Mouse (Mus musculus) kidney, embryonic 15.5 days (tissue): ENCODE data around the gene Cbfa2t2. TPM values are rescaled to one million over a fixed set of nuclear protein-coding genes. Genes with fewer than 3 reads are reported as not detected.
A peak's percentile ranks its signal among the peaks of the same experiment; 100 is the strongest.

ENCODE experiments used
- ATAC-seq: fragments of 200-750 bp; cut with Nextera tagmentation; replicated peaks from 2 replicates; pipeline ENCODE4 v1.8.0; 2017; ENCODE audit warnings: moderate TSS enrichment; ENCODE audit not compliant: low FRiP score
- H3K27ac ChIP-seq: fragments of 300-500 bp; sonication (generic); 2 replicates; pipeline ENCODE4 v1.5.1; 2015; ENCODE audit warnings: mild to moderate bottlenecking, inconsistent platforms
- H3K27me3 ChIP-seq: fragments of 300-500 bp; sonication (generic); 2 replicates; pipeline ENCODE4 v1.6.1; 2015; ENCODE audit warnings: inconsistent platforms
- H3K36me3 ChIP-seq: fragments of 300-500 bp; sonication (generic); 2 replicates; pipeline ENCODE4 v1.6.1; 2015; ENCODE audit warnings: inconsistent platforms
- H3K4me1 ChIP-seq: fragments of 300-500 bp; sonication (generic); 2 replicates; pipeline ENCODE4 v1.6.1; 2015; ENCODE audit warnings: inconsistent platforms
- H3K4me2 ChIP-seq: fragments of 300-500 bp; sonication (generic); 2 replicates; pipeline ENCODE4 v1.6.1; 2015; ENCODE audit warnings: moderate library complexity, mild to moderate bottlenecking, inconsistent platforms
- H3K4me3 ChIP-seq: fragments of 300-500 bp; sonication (generic); replicated peaks from 2 replicates; pipeline ENCODE4 v1.5.1; 2015; ENCODE audit warnings: mild to moderate bottlenecking, inconsistent platforms
- H3K9ac ChIP-seq: fragments of 300-500 bp; sonication (generic); 2 replicates; pipeline ENCODE4 v1.6.1; 2015; ENCODE audit warnings: mild to moderate bottlenecking, inconsistent platforms
- H3K9me3 ChIP-seq: fragments of 300-500 bp; sonication (generic); replicated peaks from 2 replicates; pipeline ENCODE4 v1.6.1; 2016; ENCODE audit warnings: inconsistent platforms
- WGBS: fragments of 180-500 bp; shearing (Covaris S2); methylation state at CpG from one replicate; pipeline ENCODE4 v1.1.7; 2015; ENCODE audit warnings: mixed read lengths; 5-methylcytosine and 5-hydroxymethylcytosine counted together
- polyA plus RNA-seq: library from polyadenylated mRNA; unstranded; fragments of >200 nt; fragmentation: Nextera tagmentation; extraction: Ambion mirVana; gene quantifications from 2 replicates; pipeline ENCODE4 v1.2.1, GENCODE M21; 2015

Cbfa2t2 gene
- polyA plus RNA-seq, 1 experiment from 2014 or later: 46.0 TPM

DNA sequence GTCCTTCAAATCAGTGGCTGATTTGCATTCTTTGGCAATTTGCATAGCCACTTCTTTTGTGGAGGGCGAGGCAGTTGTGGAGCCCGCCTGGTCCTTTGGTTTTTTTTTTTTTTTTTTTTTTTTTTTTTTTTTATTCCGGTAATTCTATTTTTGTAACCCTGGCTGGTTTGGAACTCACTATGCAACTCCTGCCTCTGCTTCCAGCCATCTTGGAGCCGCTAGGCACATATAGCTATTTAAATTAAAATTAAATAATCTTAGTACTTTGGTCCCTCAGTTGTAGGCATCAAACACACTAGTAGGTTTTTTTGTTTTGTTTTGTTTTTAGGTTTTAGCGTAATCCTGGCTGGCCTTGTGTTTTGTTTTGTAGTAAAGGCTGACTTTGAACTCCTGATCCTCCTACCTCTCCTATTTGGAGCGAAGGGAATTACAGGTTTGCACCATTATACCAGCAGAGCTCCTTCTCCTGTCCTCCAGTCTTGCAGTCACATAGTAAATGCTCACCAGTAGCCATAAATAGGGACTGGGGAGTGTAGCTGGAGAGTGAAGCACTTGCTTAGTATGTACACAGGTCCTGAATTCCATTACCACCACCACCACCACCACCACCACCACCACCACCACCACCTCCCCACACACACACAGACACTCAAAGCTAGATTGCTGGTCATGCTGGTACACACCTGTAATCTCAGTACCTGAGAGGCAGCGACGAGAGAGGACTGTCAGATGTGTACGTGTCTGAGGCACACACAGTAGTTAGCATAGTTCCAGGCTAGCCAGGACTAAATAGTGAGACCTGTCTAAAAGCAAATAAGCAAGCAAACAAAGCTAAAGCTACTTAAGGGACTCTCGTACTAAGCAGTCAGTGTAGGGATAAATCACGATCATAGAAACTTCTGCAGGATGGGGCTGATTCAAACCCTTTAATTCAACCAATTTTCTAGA is 9.1 kb upstream of the Cbfa2t2 start:
- Histone ChIP-seq H3K9me3 (peaks cover 3% of the 10 kb centered on the region; the same call in 1 of the 2 replicates), H3K4me1 (peaks cover 20% of the 10 kb centered on the region), H3K4me2 (peak overlapping the region; percentile 78), H3K4me3 (peak overlapping the region; percentile 49), H3K36me3 (no peaks in the 10 kb centered on the region), H3K27ac (peak overlapping the region; percentile 82), H3K27me3 (no peaks in the 10 kb centered on the region), H3K9ac (peak overlapping the region; percentile 52)
- no peak for ATAC-seq
- WGBS: 45% methylated on average over 11 of the region's 11 CpGs

GRCm38 (mm10) chr2:154427853-154428360 is 8.4 kb upstream of the Cbfa2t2 start:
- H3K4me2 ChIP-seq: peak overlapping the region; percentile 78
- no peaks in the 10 kb centered on the region for H3K36me3 ChIP-seq
- peak; percentile 80 for ATAC-seq
- no peak overlapping the region for H3K9ac ChIP-seq
- WGBS: 15% methylated on average over 17 of the region's 17 CpGs
- peaks cover 3% of the 10 kb centered on the region; the same call in 1 of the 2 replicates for H3K9me3 ChIP-seq
- peaks cover 20% of the 10 kb centered on the region for H3K4me1 ChIP-seq
- H3K27me3 ChIP-seq: no peaks in the 10 kb centered on the region
- peak overlapping the region; percentile 6; the same call in 1 of the 2 replicates for H3K4me3 ChIP-seq
- H3K27ac ChIP-seq: peak overlapping the region; percentile 82

DNA sequence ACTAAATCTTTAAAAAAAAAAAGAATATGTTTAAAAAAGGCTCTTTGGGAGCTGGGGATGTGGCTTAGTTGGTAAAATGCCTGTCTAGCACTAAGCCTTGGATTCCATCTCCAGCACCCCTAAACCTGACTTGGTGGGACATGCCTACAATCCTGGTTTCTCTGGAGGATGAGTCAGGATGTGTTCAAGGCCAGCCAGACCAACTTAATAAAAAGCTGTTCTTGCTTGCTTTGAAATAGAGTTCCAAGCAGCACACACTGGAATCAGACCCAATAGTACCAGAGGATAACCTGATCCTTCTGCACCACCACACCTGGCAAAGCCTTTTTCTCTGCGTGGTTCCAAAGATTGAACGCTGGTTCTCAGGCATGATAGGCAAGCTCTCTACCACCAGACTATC is 5.7 kb upstream of the Cbfa2t2 start:
- Histone ChIP-seq H3K4me2 (no peak overlapping the region), H3K36me3 (no peaks in the 10 kb centered on the region), H3K27me3 (no peaks in the 10 kb centered on the region), H3K4me1 (peaks cover 24% of the 10 kb centered on the region), H3K4me3 (no peak overlapping the region), H3K27ac (no peak overlapping the region), H3K9me3 (peaks cover 1% of the 10 kb centered on the region; the same call in 1 of the 2 replicates), H3K9ac (no peak overlapping the region)
- 98% methylated on average over 2 of the region's 2 CpGs for WGBS
- ATAC-seq: no peak

DNA sequence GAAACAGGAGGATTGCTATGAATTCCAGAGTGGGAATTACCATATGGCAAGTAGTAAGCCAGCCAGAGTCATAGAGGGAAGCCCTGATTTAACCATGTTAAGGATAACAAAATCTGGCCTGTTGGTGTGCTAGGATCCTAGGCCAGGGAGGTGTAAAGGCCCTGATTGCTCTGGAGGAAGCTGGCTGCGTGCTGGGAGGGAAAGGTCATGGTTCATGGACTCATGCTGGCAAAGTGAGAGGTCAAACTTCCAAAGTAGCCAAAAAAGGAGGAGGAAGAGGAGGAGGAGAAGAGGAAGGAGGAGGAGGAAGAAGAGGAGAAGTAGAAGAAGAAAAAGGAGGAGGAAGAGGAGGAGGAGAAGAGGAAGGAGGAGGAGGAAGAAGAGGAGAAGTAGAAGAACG is 3.6 kb upstream of the Cbfa2t2 start:
- H3K27ac ChIP-seq: no peak overlapping the region
- 60% methylated on average over 2 of the region's 2 CpGs for WGBS
- ATAC-seq: no peak

GRCm38 (mm10) chr2:154433391-154433790 is 2.9 kb upstream of the Cbfa2t2 start:
- Histone ChIP-seq H3K4me2 (no peak overlapping the region), H3K9me3 (no peaks in the 10 kb centered on the region), H3K36me3 (no peaks in the 10 kb centered on the region), H3K4me3 (no peak overlapping the region), H3K27ac (no peak overlapping the region), H3K27me3 (no peaks in the 10 kb centered on the region), H3K4me1 (peaks cover 17% of the 10 kb centered on the region), H3K9ac (no peak overlapping the region)
- ATAC-seq: no peak
- 57% methylated on average over 3 of the region's 3 CpGs for WGBS

More for the DNA sequence above, 3.6 kb upstream of the Cbfa2t2 start:
- Histone ChIP-seq H3K4me3 (no peak overlapping the region), H3K9ac (no peak overlapping the region), H3K4me1 (peaks cover 16% of the 10 kb centered on the region), H3K9me3 (no peaks in the 10 kb centered on the region), H3K36me3 (no peaks in the 10 kb centered on the region), H3K4me2 (no peak overlapping the region), H3K27me3 (no peaks in the 10 kb centered on the region)

- WGBS: 91% methylated on average over 7 of the region's 7 CpGs
Observed at GRCm38 (mm10) chr2:154434690-154435089, 1.6 kb upstream of the Cbfa2t2 start.

DNA sequence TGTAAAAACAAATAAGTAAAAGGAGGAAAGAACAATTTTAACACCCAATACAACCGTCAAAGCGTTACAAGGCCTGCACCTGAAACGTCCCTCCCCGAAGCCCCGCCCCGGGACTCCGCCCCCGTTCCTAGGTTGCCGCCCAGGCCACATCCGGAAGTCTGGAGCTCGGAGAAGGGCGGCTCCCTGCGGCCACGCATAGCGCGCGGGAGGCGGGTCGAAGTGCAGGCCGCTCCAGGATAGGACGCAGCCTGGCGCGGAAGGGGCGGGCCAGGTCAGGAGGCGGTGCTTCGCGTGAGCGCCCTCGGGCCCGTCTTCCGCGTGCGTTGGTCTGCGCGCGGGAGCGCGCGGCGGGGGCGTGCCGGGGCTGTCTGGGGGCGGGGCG is 214 bp upstream of the Cbfa2t2 start:
- under 1% methylated on average over 44 of the region's 44 CpGs for WGBS
- Histone ChIP-seq H3K27me3 (no peaks in the 10 kb centered on the region), H3K4me1 (peaks cover 27% of the 10 kb centered on the region), H3K36me3 (no peaks in the 10 kb centered on the region), H3K4me3 (peak overlapping the region; percentile 82), H3K9ac (peak overlapping the region; percentile 89; the same call in 1 of the 2 replicates), H3K9me3 (no peaks in the 10 kb centered on the region), H3K27ac (peak overlapping the region; percentile 96), H3K4me2 (peak overlapping the region; percentile 61)
- peak; percentile 100 for ATAC-seq

More at GRCm38 (mm10) chr2:154434690-154435089, 1.6 kb upstream of the Cbfa2t2 start:
- Histone ChIP-seq H3K27ac (no peak overlapping the region), H3K9me3 (no peaks in the 10 kb centered on the region), H3K27me3 (no peaks in the 10 kb centered on the region), H3K36me3 (no peaks in the 10 kb centered on the region), H3K9ac (no peak overlapping the region), H3K4me2 (no peak overlapping the region), H3K4me3 (no peak overlapping the region), H3K4me1 (peaks cover 26% of the 10 kb centered on the region)
- no peak for ATAC-seq

DNA sequence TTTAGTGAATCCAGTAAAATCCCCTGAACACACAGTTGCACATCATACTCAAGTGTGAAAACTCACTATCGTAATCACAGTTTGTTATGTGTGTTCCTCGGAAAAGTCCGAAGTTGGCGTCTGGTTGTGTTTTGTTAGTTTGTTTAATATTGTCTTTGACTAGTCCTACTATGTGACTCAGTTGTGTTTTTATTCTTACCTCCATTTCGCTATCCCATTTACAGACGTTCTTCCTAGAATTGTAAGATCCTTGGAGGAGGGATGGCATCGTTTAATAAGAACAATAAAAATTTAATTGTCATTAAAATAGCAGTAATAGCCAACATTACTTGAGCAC is 878 bp downstream of the Cbfa2t2 start:
- Histone ChIP-seq H3K27me3 (no peaks in the 10 kb centered on the region), H3K9me3 (no peaks in the 10 kb centered on the region), H3K4me1 (peaks cover 27% of the 10 kb centered on the region), H3K9ac (peak overlapping the region; percentile 89), H3K36me3 (no peaks in the 10 kb centered on the region; the same call in 1 of the 2 replicates), H3K4me2 (peak overlapping the region; percentile 61), H3K27ac (peak overlapping the region; percentile 96), H3K4me3 (peak overlapping the region; percentile 82)
- WGBS: 12% methylated on average over 7 of the region's 7 CpGs
- no peak for ATAC-seq

GRCm38 (mm10) chr2:154440453-154440852 is 4.2 kb downstream of the Cbfa2t2 start:
- Histone ChIP-seq H3K27ac (no peak overlapping the region), H3K9ac (no peak overlapping the region), H3K36me3 (peaks cover 7% of the 10 kb centered on the region; the same call in 1 of the 2 replicates), H3K9me3 (no peaks in the 10 kb centered on the region), H3K27me3 (no peaks in the 10 kb centered on the region), H3K4me3 (no peak overlapping the region), H3K4me1 (peaks cover 23% of the 10 kb centered on the region), H3K4me2 (no peak overlapping the region)
- no peak for ATAC-seq

- WGBS: 98% methylated on average over 8 of the region's 8 CpGs
- ATAC-seq: no peak
- H3K9ac ChIP-seq: no peak overlapping the region
- no peak overlapping the region for H3K27ac ChIP-seq
- H3K36me3 ChIP-seq: peaks cover 15% of the 10 kb centered on the region
- no peaks in the 10 kb centered on the region for H3K27me3 ChIP-seq
- no peak overlapping the region for H3K4me2 ChIP-seq
- H3K4me1 ChIP-seq: no peaks in the 10 kb centered on the region
- H3K9me3 ChIP-seq: no peaks in the 10 kb centered on the region
- H3K4me3 ChIP-seq: no peak overlapping the region
Observed at GRCm38 (mm10) chr2:154447821-154448220, 11.5 kb downstream of the Cbfa2t2 start.

DNA sequence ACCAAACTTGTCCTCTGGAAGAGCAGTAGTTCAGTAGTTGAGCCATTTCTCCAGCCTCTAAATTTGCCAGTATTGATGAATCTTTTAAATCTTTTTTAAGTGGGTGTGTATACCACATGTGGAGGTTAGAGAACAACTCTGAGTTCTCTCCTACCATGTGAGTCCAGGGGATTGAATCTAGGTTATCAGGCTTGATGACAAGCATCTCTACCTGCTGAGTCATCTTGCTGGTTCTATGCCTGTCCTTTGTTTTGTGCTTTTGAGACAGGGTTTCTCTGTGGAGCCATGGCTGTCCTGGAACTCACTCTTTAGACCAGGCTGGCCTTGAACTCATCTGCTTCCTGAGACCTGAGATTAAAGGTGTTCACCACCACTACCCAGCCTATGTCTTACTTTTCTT is 12.4 kb downstream of the Cbfa2t2 start:
- Histone ChIP-seq H3K9ac (no peak overlapping the region), H3K27ac (no peak overlapping the region), H3K9me3 (no peaks in the 10 kb centered on the region), H3K27me3 (no peaks in the 10 kb centered on the region), H3K4me1 (no peaks in the 10 kb centered on the region), H3K36me3 (peaks cover 16% of the 10 kb centered on the region), H3K4me2 (no peak overlapping the region), H3K4me3 (no peak overlapping the region)
- ATAC-seq: no peak

GRCm38 (mm10) chr2:154452951-154453350 is 16.7 kb downstream of the Cbfa2t2 start:
- WGBS: 90% methylated on average over 2 of the region's 2 CpGs
- H3K36me3 ChIP-seq: peaks cover 13% of the 10 kb centered on the region

More at GRCm38 (mm10) chr2:154452951-154453350, 16.7 kb downstream of the Cbfa2t2 start:
- Histone ChIP-seq H3K27ac (no peak overlapping the region), H3K9ac (no peak overlapping the region), H3K9me3 (no peaks in the 10 kb centered on the region), H3K27me3 (no peaks in the 10 kb centered on the region), H3K4me3 (no peak overlapping the region), H3K4me1 (peaks cover 28% of the 10 kb centered on the region), H3K4me2 (no peak overlapping the region)
- ATAC-seq: no peak
